Mouse (Mus musculus): ENCODE results near the gene Ston1. TPM values are rescaled to one million over a fixed set of nuclear protein-coding genes. Genes with fewer than 3 reads are reported as not detected.

Ston1 gene
- polyA plus RNA-seq, 1 experiment, result 43.1 TPM

GRCm38 (mm10) chr17:88556688-88557087, 40.8 kb upstream of the Ston1 start:
- Histone ChIP-seq H3K4me1 (ENCODE audit: control insufficient read depth, insufficient read depth, low read length) (no peaks in the 10 kb centered on the region), H3K4me3 (replicated peaks; ENCODE audit: extremely low read depth, low read depth, low read length) (no peak overlapping the region)
- 82% methylated on average over 4 of the region's 4 CpGs for WGBS
- DNase-seq, result no peak
- TF ChIP-seq CTCF (IDR thresholded peaks at IDR 0.05; ENCODE audit: insufficient read depth, low read length) (no peak), POLR2A (IDR thresholded peaks at IDR 0.05; ENCODE audit: borderline replicate concordance, extremely low read depth, low read depth, low read length) (no peak)

- Histone ChIP-seq H3K4me3 (replicated peaks; ENCODE audit: extremely low read depth, low read depth, low read length) (no peak overlapping the region), H3K4me1 (ENCODE audit: control insufficient read depth, insufficient read depth, low read length) (no peaks in the 10 kb centered on the region)
- TF ChIP-seq CTCF (IDR thresholded peaks at IDR 0.05; ENCODE audit: insufficient read depth, low read length) (peak; percentile 38; the same call in 1 of the 2 replicates), POLR2A (IDR thresholded peaks at IDR 0.05; ENCODE audit: borderline replicate concordance, extremely low read depth, low read depth, low read length) (no peak)
- 40% methylated on average over 13 of the region's 13 CpGs for WGBS
- peak; percentile 62 for DNase-seq
Measured at GRCm38 (mm10) chr17:88558168-88558842, 39.2 kb upstream of the Ston1 start.

- no peak overlapping the region for H3K4me3 ChIP-seq (replicated peaks; ENCODE audit: extremely low read depth, low read depth, low read length)
- no peak for DNase-seq
- 36% methylated on average over 3 of the region's 3 CpGs for WGBS
- no peaks in the 10 kb centered on the region for H3K4me1 ChIP-seq (ENCODE audit: control insufficient read depth, insufficient read depth, low read length)
- TF ChIP-seq POLR2A (IDR thresholded peaks at IDR 0.05; ENCODE audit: borderline replicate concordance, extremely low read depth, low read depth, low read length) (no peak), CTCF (IDR thresholded peaks at IDR 0.05; ENCODE audit: insufficient read depth, low read length) (no peak)
Measured at GRCm38 (mm10) chr17:88563611-88564010, 33.9 kb upstream of the Ston1 start.

- Histone ChIP-seq H3K4me3 (replicated peaks; ENCODE audit: extremely low read depth, low read depth, low read length) (no peak overlapping the region), H3K4me1 (ENCODE audit: control insufficient read depth, insufficient read depth, low read length) (no peaks in the 10 kb centered on the region)
- DNase-seq, result no peak
- WGBS, result 85% methylated on average over 10 of the region's 10 CpGs
- TF ChIP-seq CTCF (IDR thresholded peaks at IDR 0.05; ENCODE audit: insufficient read depth, low read length) (no peak), POLR2A (IDR thresholded peaks at IDR 0.05; ENCODE audit: borderline replicate concordance, extremely low read depth, low read depth, low read length) (no peak)
Measured at GRCm38 (mm10) chr17:88569807-88570540, 27.5 kb upstream of the Ston1 start.

DNA sequence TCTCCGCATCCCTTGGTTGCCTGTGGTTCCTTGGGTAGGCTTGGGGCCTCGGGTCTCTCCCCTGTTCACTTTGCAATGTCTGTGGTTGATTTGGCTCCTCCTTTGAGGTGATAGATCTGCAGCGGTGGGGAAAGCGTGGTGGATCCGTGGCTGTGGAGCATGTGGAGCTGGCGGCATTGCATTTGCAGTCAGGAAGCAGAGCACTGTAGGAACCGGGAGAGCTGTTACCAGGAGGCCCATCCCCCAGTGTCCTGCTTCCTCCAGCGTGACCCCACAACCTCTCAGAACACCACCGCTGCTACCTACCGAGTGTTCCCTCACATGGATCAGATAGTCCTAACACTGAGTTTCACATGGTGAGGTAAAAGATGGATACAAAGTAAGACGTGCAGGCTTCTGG, 26.7 kb upstream of the Ston1 start:
- Histone ChIP-seq H3K4me1 (ENCODE audit: control insufficient read depth, insufficient read depth, low read length) (no peaks in the 10 kb centered on the region), H3K4me3 (replicated peaks; ENCODE audit: extremely low read depth, low read depth, low read length) (no peak overlapping the region)
- DNase-seq, result no peak
- 84% methylated on average over 11 of the region's 11 CpGs for WGBS
- TF ChIP-seq CTCF (IDR thresholded peaks at IDR 0.05; ENCODE audit: insufficient read depth, low read length), result no peak
- no peak for TF ChIP-seq POLR2A (IDR thresholded peaks at IDR 0.05; ENCODE audit: borderline replicate concordance, extremely low read depth, low read depth, low read length)

- DNase-seq, result no peak
- WGBS, result 72% methylated on average over 5 of the region's 5 CpGs
- Histone ChIP-seq H3K4me1 (ENCODE audit: control insufficient read depth, insufficient read depth, low read length) (peaks cover under 1% of the 10 kb centered on the region; the same call in 1 of the 2 replicates), H3K4me3 (replicated peaks; ENCODE audit: extremely low read depth, low read depth, low read length) (no peak overlapping the region)
- TF ChIP-seq CTCF (IDR thresholded peaks at IDR 0.05; ENCODE audit: insufficient read depth, low read length) (no peak), POLR2A (IDR thresholded peaks at IDR 0.05; ENCODE audit: borderline replicate concordance, extremely low read depth, low read depth, low read length) (no peak)
Measured at GRCm38 (mm10) chr17:88574811-88575210, 22.7 kb upstream of the Ston1 start.

GRCm38 (mm10) chr17:88578522-88579242, 18.8 kb upstream of the Ston1 start:
- DNase-seq, result no peak
- TF ChIP-seq POLR2A (IDR thresholded peaks at IDR 0.05; ENCODE audit: borderline replicate concordance, extremely low read depth, low read depth, low read length) (no peak), CTCF (IDR thresholded peaks at IDR 0.05; ENCODE audit: insufficient read depth, low read length) (no peak)
- WGBS, result 91% methylated on average over 20 of the region's 20 CpGs

DNA sequence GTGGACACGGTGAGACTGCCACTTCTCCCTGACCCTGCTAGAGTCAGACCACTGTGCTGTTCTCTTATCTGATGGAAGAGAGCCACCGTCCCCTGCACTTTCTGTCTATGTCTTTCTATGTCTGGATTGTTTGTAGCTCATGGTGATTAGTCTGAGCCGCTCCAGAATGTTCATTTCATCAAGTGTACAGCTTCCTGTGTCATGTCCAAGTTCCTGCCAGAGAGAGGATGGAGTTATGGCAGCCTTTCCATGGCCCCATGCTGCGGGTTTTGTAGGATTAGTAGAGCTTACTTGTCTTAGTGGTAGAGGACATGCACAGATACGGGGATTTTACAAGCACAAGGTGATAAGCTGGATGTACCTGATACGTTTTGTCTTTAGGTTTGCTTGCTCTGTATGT, 16.9 kb upstream of the Ston1 start:
- 57% methylated on average over 6 of the region's 6 CpGs for WGBS
- no peak for TF ChIP-seq POLR2A (IDR thresholded peaks at IDR 0.05; ENCODE audit: borderline replicate concordance, extremely low read depth, low read depth, low read length)
- TF ChIP-seq CTCF (IDR thresholded peaks at IDR 0.05; ENCODE audit: insufficient read depth, low read length), result no peak
- H3K4me3 ChIP-seq (replicated peaks; ENCODE audit: extremely low read depth, low read depth, low read length), result peak overlapping the region; percentile 39
- H3K4me1 ChIP-seq (ENCODE audit: control insufficient read depth, insufficient read depth, low read length), result peaks cover 13% of the 10 kb centered on the region
- no peak for DNase-seq

More at GRCm38 (mm10) chr17:88578522-88579242, 18.8 kb upstream of the Ston1 start:
- H3K4me3 ChIP-seq (replicated peaks; ENCODE audit: extremely low read depth, low read depth, low read length), result no peak overlapping the region
- peaks cover 11% of the 10 kb centered on the region for H3K4me1 ChIP-seq (ENCODE audit: control insufficient read depth, insufficient read depth, low read length)

GRCm38 (mm10) chr17:88581511-88582021, 15.9 kb upstream of the Ston1 start:
- no peak for DNase-seq
- no peak overlapping the region for H3K4me3 ChIP-seq (replicated peaks; ENCODE audit: extremely low read depth, low read depth, low read length)
- 22% methylated on average over 6 of the region's 6 CpGs for WGBS
- H3K4me1 ChIP-seq (ENCODE audit: control insufficient read depth, insufficient read depth, low read length), result peaks cover 13% of the 10 kb centered on the region
- TF ChIP-seq CTCF (IDR thresholded peaks at IDR 0.05; ENCODE audit: insufficient read depth, low read length), result no peak
- TF ChIP-seq POLR2A (IDR thresholded peaks at IDR 0.05; ENCODE audit: borderline replicate concordance, extremely low read depth, low read depth, low read length), result no peak

All from lung, adult 2 months (tissue).